ENCODE assay signal across 9 mouse cellular contexts in genomic region chr5:122990411-122991160, GRCm38 (mm10). TPM values are rescaled to one million over a fixed set of nuclear protein-coding genes. Genes with fewer than 3 reads are reported as not detected.
DNase-seq lines count a peak whose midpoint lies in the region; ATAC-seq and TF ChIP-seq lines count a peak whose summit lies in the region.
"Had no signal": no experiment of that assay in that cellular context is flagged by ENCODE, and none has a peak within 500 bp of the region (broad histone marks: within the 10 kb centered on the region; RNA-seq: fewer than 3 reads in every experiment).

No protein-coding gene starts in this region.

- peak overlapping the region; percentile 60 for H3K4me3 ChIP-seq in forebrain, embryonic 12.5 days (replicated peaks)
- peak overlapping the region; percentile 9; the same call in 1 of the 2 replicates for H3K4me3 ChIP-seq in liver, embryonic 16.5 days (ENCODE audit: low read depth, low read length)
- peak overlapping the region; percentile 22 for H3K4me3 ChIP-seq in small intestine, adult 2 months (ENCODE audit: low read depth, low read length)

- H3K27me3 ChIP-seq in forebrain, embryonic 12.5 days, result no peaks in the 10 kb centered on the region; the same call in 1 of the 2 replicates
- H3K27me3 ChIP-seq in liver, embryonic 16.5 days (ENCODE audit: control insufficient read depth, insufficient read depth, low read depth, low read length), result peaks cover 12% of the 10 kb centered on the region
- H3K27me3 ChIP-seq in small intestine, adult 2 months (ENCODE audit: control insufficient read depth, insufficient read depth, low read length), result no peaks in the 10 kb centered on the region

- no peak for ATAC-seq in cerebellum, adult (ENCODE audit: insufficient number of reproducible peaks, low FRiP score, low TSS enrichment)
- no peak for ATAC-seq in forebrain, embryonic 12.5 days (ENCODE audit: low FRiP score)
- no peak for ATAC-seq in liver, embryonic 16.5 days (ENCODE audit: low read depth)

- H3K4me2 ChIP-seq in forebrain, embryonic 12.5 days, result peak overlapping the region; percentile 96
- peak overlapping the region; percentile 88 for H3K4me2 ChIP-seq in liver, embryonic 16.5 days (ENCODE audit: low read depth, low read length)

- H3K4me1 ChIP-seq in forebrain, embryonic 12.5 days, result peaks cover 67% of the 10 kb centered on the region
- H3K4me1 ChIP-seq in liver, embryonic 16.5 days (ENCODE audit: control insufficient read depth, low read depth, low read length), result peaks cover 23% of the 10 kb centered on the region
- H3K4me1 ChIP-seq in small intestine, adult 2 months (ENCODE audit: control insufficient read depth, insufficient read depth, insufficient read length, low read length), result peaks cover 8% of the 10 kb centered on the region

- WGBS in forebrain, embryonic 12.5 days, result 11% methylated on average over 16 of the region's 16 CpGs
- WGBS in liver, embryonic 16.5 days (ENCODE audit: insufficient replicate concordance), result 26% methylated on average over 16 of the region's 16 CpGs
- 41% methylated on average over 16 of the region's 16 CpGs for WGBS in small intestine, adult 2 months

- no peak for TF ChIP-seq CTCF in small intestine, adult 2 months (IDR thresholded peaks at IDR 0.05; ENCODE audit: extremely low read depth, insufficient read length, insufficient replicate concordance, low read depth, low read length)

- TF ChIP-seq POLR2A in small intestine, adult 2 months (IDR thresholded peaks at IDR 0.05; ENCODE audit: low read depth, low read length), result no peak

- peak; percentile 30 to 50 for DNase-seq in cerebellum, postnatal 14 days
- DNase-seq in CD4-positive helper T cell, adult 2 months (ENCODE audit: low read depth, low spot score), result peak; percentile 97
- DNase-seq in ovary, postnatal 10 days (ENCODE audit: low spot score), result no peak
- DNase-seq in gastrocnemius, postnatal 25 days, result no peak

- H3K9me3 ChIP-seq in forebrain, embryonic 12.5 days, result no peaks in the 10 kb centered on the region
- no peaks in the 10 kb centered on the region for H3K9me3 ChIP-seq in liver, embryonic 16.5 days (replicated peaks; ENCODE audit: control insufficient read depth, low read length)

- no peaks in the 10 kb centered on the region for H3K36me3 ChIP-seq in forebrain, embryonic 12.5 days (replicated peaks)
- no peaks in the 10 kb centered on the region for H3K36me3 ChIP-seq in liver, embryonic 16.5 days (ENCODE audit: control insufficient read depth, insufficient read depth)
- no peaks in the 10 kb centered on the region for H3K36me3 ChIP-seq in small intestine, adult 2 months (ENCODE audit: control insufficient read depth, insufficient read depth, low read length)

- H3K27ac ChIP-seq in forebrain, embryonic 12.5 days, result peak overlapping the region; percentile 82; the same call in 1 of the 2 replicates
- no peak overlapping the region for H3K27ac ChIP-seq in liver, embryonic 16.5 days (ENCODE audit: low read length)
- peak overlapping the region; percentile 68 for H3K27ac ChIP-seq in small intestine, adult 2 months (ENCODE audit: insufficient read depth, low read depth, low read length)

- peak overlapping the region; percentile 74 for H3K9ac ChIP-seq in forebrain, embryonic 12.5 days
- no peak overlapping the region for H3K9ac ChIP-seq in liver, embryonic 16.5 days (ENCODE audit: low read depth, low read length)

RNA-seq across cellular contexts. Expression of gene Kdm2b, which starts 1.0 kb away (rescaled TPM):
- polyA plus RNA-seq in forebrain, embryonic 12.5 days (2016; fragmentation: Nextera tagmentation; extraction: Ambion mirVana), result 108 and 118 TPM in 2 replicates
- 14.4 and 15.3 TPM in 2 replicates for polyA plus RNA-seq in liver, embryonic 16.5 days (2015; fragmentation: Nextera tagmentation; extraction: Ambion mirVana)
- 8.6 and 12.0 TPM in 2 replicates for polyA plus RNA-seq in small intestine, adult 2 months (2012; rRNA removed)
- 10 to 100 TPM; 12.8 to 14.3 TPM for total RNA-seq in gastrocnemius, postnatal 25 days (2021)

RNA-seq across cellular contexts. Expression of gene Orai1, which starts 24.3 kb away (rescaled TPM):
- polyA plus RNA-seq in forebrain, embryonic 12.5 days (2016; fragmentation: Nextera tagmentation; extraction: Ambion mirVana), result 10.4 and 11.4 TPM in 2 replicates
- 8.3 and 8.4 TPM in 2 replicates for polyA plus RNA-seq in liver, embryonic 16.5 days (2015; fragmentation: Nextera tagmentation; extraction: Ambion mirVana)
- 70.0 and 133 TPM in 2 replicates for polyA plus RNA-seq in small intestine, adult 2 months (2012; rRNA removed)
- total RNA-seq in gastrocnemius, postnatal 25 days (2021), result 10 to 100 TPM; 31.5 to 36.3 TPM

RNA-seq across cellular contexts. Expression of gene Morn3, which starts 56.2 kb away (rescaled TPM):
- 0.50 TPM in 1 of 2 replicates, not detected in the other for polyA plus RNA-seq in forebrain, embryonic 12.5 days (2016; fragmentation: Nextera tagmentation; extraction: Ambion mirVana)
- not detected in 2 replicates for polyA plus RNA-seq in liver, embryonic 16.5 days (2015; fragmentation: Nextera tagmentation; extraction: Ambion mirVana)
- polyA plus RNA-seq in small intestine, adult 2 months (2012; rRNA removed), result not detected in 2 replicates
- not detected for total RNA-seq in gastrocnemius, postnatal 25 days (2021)
- total RNA-seq: liver, adult 2 months had no signal
- polyA plus RNA-seq: liver, adult 2 months had no signal

Comparison
In these comparisons a context has a peak if more than half of its experiments do, and no peak if none do; other contexts are left out.
1. DNase-seq: peak in cerebellum, postnatal 14 days (2 of 2) and CD4-positive helper T cell, adult 2 months (single experiment); none in ovary, postnatal 10 days (single experiment) and gastrocnemius, postnatal 25 days (single experiment).
2. H3K4me3 ChIP-seq: peak in every context shown above with its lines; median percentile 60 in forebrain, embryonic 12.5 days; 22 in small intestine, adult 2 months; 9 in liver, embryonic 16.5 days.